ENCODE assay signal across 15 mouse cellular contexts in the genomic region with DNA sequence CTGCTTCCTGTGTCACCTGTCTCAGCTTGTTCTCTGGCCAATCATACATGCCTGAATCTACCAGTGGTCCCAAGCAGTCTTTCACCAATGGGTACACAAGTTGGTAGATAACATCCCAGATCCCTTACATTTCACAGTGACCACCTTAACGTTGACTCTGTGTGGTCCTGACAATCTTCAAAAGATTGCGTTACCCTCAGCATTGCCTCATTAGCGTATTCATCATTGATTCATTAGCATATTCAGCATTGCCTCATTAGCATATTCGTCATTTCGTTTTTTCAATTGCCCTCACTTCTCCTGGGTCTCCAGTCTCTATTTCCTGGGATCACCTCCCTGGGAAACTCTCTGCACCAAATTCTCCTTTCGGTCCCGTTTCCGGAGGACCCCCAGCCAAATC. TPM values are rescaled to one million over a fixed set of nuclear protein-coding genes. Genes with fewer than 3 reads are reported as not detected.
A peak's percentile ranks its signal among the peaks of the same experiment; 100 is the strongest.
DNase-seq lines count a peak whose midpoint lies in the region; ATAC-seq and TF ChIP-seq lines count a peak whose summit lies in the region.
"Had no signal": no experiment of that assay in that cellular context is flagged by ENCODE, and none has a peak within 500 bp of the region (broad histone marks: within the 10 kb centered on the region; RNA-seq: fewer than 3 reads in every experiment).

No protein-coding gene starts in this region.

- WGBS in hindbrain, embryonic 10.5 days = 73% methylated on average over 8 of the region's 8 CpGs
- 68% methylated on average over 8 of the region's 8 CpGs for WGBS in hindbrain, embryonic 11.5 days
- WGBS in forebrain, postnatal 0 days = 28% methylated on average over 8 of the region's 8 CpGs
- 81% methylated on average over 8 of the region's 8 CpGs for WGBS in limb, embryonic 15.5 days

- no peak for DNase-seq in hindbrain, embryonic 10.5 days (ENCODE audit: low spot score)
- no peak for DNase-seq in hindbrain, embryonic 11.5 days (ENCODE audit: low spot score)
- peak; percentile 70 for DNase-seq in retina, postnatal 1 day
- DNase-seq in retina, embryonic 14.5 days (ENCODE audit: low spot score) = no peak
- no peak for DNase-seq in forebrain, postnatal 0 days
- no peak for DNase-seq in cerebellum, adult 11-12 months
- DNase-seq in left cerebral cortex, adult 11 months (ENCODE audit: low spot score) = no peak
- DNase-seq: cerebellum, postnatal 14 days; gastrocnemius, adult 2 months; kidney, postnatal 14 days; liver had no signal

- no peaks in the 10 kb centered on the region for H3K27me3 ChIP-seq in hindbrain, embryonic 10.5 days (ENCODE audit: insufficient read depth, poor library complexity, severe bottlenecking)
- no peaks in the 10 kb centered on the region for H3K27me3 ChIP-seq in hindbrain, embryonic 11.5 days (ENCODE audit: control insufficient read depth, insufficient read depth, low read length)
- H3K27me3 ChIP-seq in forebrain, postnatal 0 days (ENCODE audit: insufficient read depth, low read length) = no peaks in the 10 kb centered on the region
- 0 out of 2 replicates have a peak, but pooled peaks cover under 1% of the 10 kb centered on the region for H3K27me3 ChIP-seq in limb, embryonic 15.5 days

- no peak for ATAC-seq in hindbrain, embryonic 11.5 days (ENCODE audit: low FRiP score)
- ATAC-seq in forebrain, postnatal 0 days = no peak
- ATAC-seq in limb, embryonic 15.5 days (ENCODE audit: insufficient number of reproducible peaks, low FRiP score, low TSS enrichment, low read depth) = no peak
- ATAC-seq: activated CD4-positive, CD25-positive, alpha-beta regulatory T cell, adult 4 months had no signal

- H3K9ac ChIP-seq in hindbrain, embryonic 11.5 days (ENCODE audit: low read depth, low read length) = no peak overlapping the region
- H3K9ac ChIP-seq in forebrain, postnatal 0 days = no peak overlapping the region
- no peak overlapping the region for H3K9ac ChIP-seq in limb, embryonic 15.5 days

- H3K36me3 ChIP-seq in hindbrain, embryonic 10.5 days = no peaks in the 10 kb centered on the region
- H3K36me3 ChIP-seq in hindbrain, embryonic 11.5 days (ENCODE audit: control insufficient read depth, insufficient read depth, low read length) = no peaks in the 10 kb centered on the region
- no peaks in the 10 kb centered on the region for H3K36me3 ChIP-seq in forebrain, postnatal 0 days (ENCODE audit: insufficient read depth)
- H3K36me3 ChIP-seq in limb, embryonic 15.5 days = no peaks in the 10 kb centered on the region
- H3K36me3 ChIP-seq: heart, embryonic 10.5 days had no signal

- TF ChIP-seq CTCF in forebrain, postnatal 0 days (IDR thresholded peaks at IDR 0.05; ENCODE audit: low read depth) = no peak

- no peak overlapping the region for H3K4me3 ChIP-seq in hindbrain, embryonic 10.5 days
- no peak overlapping the region for H3K4me3 ChIP-seq in hindbrain, embryonic 11.5 days (ENCODE audit: low read depth, low read length)
- H3K4me3 ChIP-seq in forebrain, postnatal 0 days (ENCODE audit: low read depth, low read length) = no peak overlapping the region
- H3K4me3 ChIP-seq in limb, embryonic 15.5 days = no peak overlapping the region
- H3K4me3 ChIP-seq: gastrocnemius, adult 2 months; heart, embryonic 10.5 days had no signal

- no peak overlapping the region for H3K4me2 ChIP-seq in hindbrain, embryonic 11.5 days (replicated peaks; ENCODE audit: low read depth, low read length)
- peak overlapping the region; percentile 26; the same call in 1 of the 2 replicates for H3K4me2 ChIP-seq in forebrain, postnatal 0 days (ENCODE audit: low read depth)
- no peak overlapping the region for H3K4me2 ChIP-seq in limb, embryonic 15.5 days

- H3K27ac ChIP-seq in hindbrain, embryonic 10.5 days = peak overlapping the region; percentile 54
- H3K27ac ChIP-seq in hindbrain, embryonic 11.5 days (ENCODE audit: low read depth, low read length) = no peak overlapping the region
- no peak overlapping the region for H3K27ac ChIP-seq in forebrain, postnatal 0 days (ENCODE audit: low read depth, low read length)
- H3K27ac ChIP-seq in limb, embryonic 15.5 days = peak overlapping the region; percentile 12
- H3K27ac ChIP-seq: gastrocnemius, adult 2 months; heart, embryonic 10.5 days had no signal

- H3K9me3 ChIP-seq in hindbrain, embryonic 10.5 days = peaks cover 6% of the 10 kb centered on the region
- no peaks in the 10 kb centered on the region for H3K9me3 ChIP-seq in hindbrain, embryonic 11.5 days (ENCODE audit: control insufficient read depth, low read length)
- H3K9me3 ChIP-seq in forebrain, postnatal 0 days (ENCODE audit: low read length) = no peaks in the 10 kb centered on the region
- H3K9me3 ChIP-seq in limb, embryonic 15.5 days = no peaks in the 10 kb centered on the region

- H3K4me1 ChIP-seq in hindbrain, embryonic 10.5 days (replicated peaks) = peaks cover 15% of the 10 kb centered on the region
- no peaks in the 10 kb centered on the region for H3K4me1 ChIP-seq in hindbrain, embryonic 11.5 days (replicated peaks; ENCODE audit: control insufficient read depth, insufficient read depth, low read length)
- H3K4me1 ChIP-seq in forebrain, postnatal 0 days (ENCODE audit: insufficient read depth) = no peaks in the 10 kb centered on the region
- peaks cover 5% of the 10 kb centered on the region; the same call in 1 of the 2 replicates for H3K4me1 ChIP-seq in limb, embryonic 15.5 days

RNA-seq across cellular contexts. Expression of gene Habp2, which starts 55.5 kb away (rescaled TPM):
- polyA plus RNA-seq in hindbrain, embryonic 10.5 days (2016; fragmentation: Nextera tagmentation; extraction: Ambion mirVana) = 0.09 TPM in 1 of 2 replicates, not detected in the other
- polyA plus RNA-seq in hindbrain, embryonic 11.5 days (2014; fragmentation: Nextera tagmentation; extraction: Ambion mirVana) = not detected in 2 replicates
- not detected in 2 replicates for total RNA-seq in forebrain, postnatal 0 days (2014; rRNA removed)
- polyA plus RNA-seq in forebrain, postnatal 0 days (2015; fragmentation: Nextera tagmentation; extraction: Ambion mirVana) = 0.06 TPM in 1 of 2 replicates, not detected in the other
- polyA plus RNA-seq in limb, embryonic 15.5 days (2015; fragmentation: Nextera tagmentation; extraction: Ambion mirVana) = 0.29 and 0.35 TPM in 2 replicates
- total RNA-seq: gastrocnemius, adult 2 months; layer of hippocampus, postnatal 25 days had no signal
- polyA plus RNA-seq: activated CD4-positive, CD25-positive, alpha-beta regulatory T cell, adult 4 months had no signal

Comparison
In these comparisons a context has a peak if more than half of its experiments do, and no peak if none do; other contexts are left out.
1. H3K27ac ChIP-seq: peak in hindbrain, embryonic 10.5 days (single experiment) and limb, embryonic 15.5 days (single experiment); none in hindbrain, embryonic 11.5 days (single experiment) and forebrain, postnatal 0 days (single experiment).